In genomic region chr17:80179959-80180358, GRCm38 (mm10) we compare ENCODE assay signal across 8 mouse cellular contexts. TPM values are rescaled to one million over a fixed set of nuclear protein-coding genes. Genes with fewer than 3 reads are reported as not detected.
DNase-seq lines count a peak whose midpoint lies in the region; ATAC-seq and TF ChIP-seq lines count a peak whose summit lies in the region.

No protein-coding gene starts in this region.

- no peak overlapping the region for H3K4me2 ChIP-seq in embryonic facial prominence, embryonic 15.5 days (replicated peaks)
- no peak overlapping the region for H3K4me2 ChIP-seq in limb, embryonic 14.5 days (replicated peaks; ENCODE audit: low read depth, low read length, severe bottlenecking)
- H3K4me2 ChIP-seq in midbrain, postnatal 0 days (ENCODE audit: low read depth, low read length, poor library complexity, severe bottlenecking) = no peak overlapping the region

- H3K27ac ChIP-seq in bone marrow, adult 2 months (ENCODE audit: control insufficient read depth, insufficient read depth, low read depth, low read length, poor library complexity) = no peak overlapping the region
- H3K27ac ChIP-seq in embryonic facial prominence, embryonic 15.5 days (replicated peaks) = no peak overlapping the region
- H3K27ac ChIP-seq in heart, embryonic 10.5 days = no peak overlapping the region
- no peak overlapping the region for H3K27ac ChIP-seq in limb, embryonic 14.5 days (replicated peaks; ENCODE audit: low read depth, low read length)
- H3K27ac ChIP-seq in midbrain, postnatal 0 days (ENCODE audit: low read depth, low read length) = no peak overlapping the region

- no peaks in the 10 kb centered on the region for H3K9me3 ChIP-seq in embryonic facial prominence, embryonic 15.5 days (replicated peaks)
- H3K9me3 ChIP-seq in heart, embryonic 10.5 days = no peaks in the 10 kb centered on the region
- no peaks in the 10 kb centered on the region for H3K9me3 ChIP-seq in limb, embryonic 14.5 days (ENCODE audit: control insufficient read depth, low read length)
- no peaks in the 10 kb centered on the region for H3K9me3 ChIP-seq in midbrain, postnatal 0 days (ENCODE audit: low read length)

- peak; percentile 64 for ATAC-seq in embryonic facial prominence, embryonic 15.5 days (ENCODE audit: insufficient number of reproducible peaks, low FRiP score, low TSS enrichment, low read depth)
- peak; percentile 83 for ATAC-seq in limb, embryonic 14.5 days (ENCODE audit: low FRiP score, low read depth)
- ATAC-seq in midbrain, postnatal 0 days (ENCODE audit: low FRiP score) = peak; percentile 88

- no peaks in the 10 kb centered on the region for H3K36me3 ChIP-seq in embryonic facial prominence, embryonic 15.5 days
- H3K36me3 ChIP-seq in heart, embryonic 10.5 days = no peaks in the 10 kb centered on the region
- no peaks in the 10 kb centered on the region for H3K36me3 ChIP-seq in limb, embryonic 14.5 days (ENCODE audit: control insufficient read depth, insufficient read depth, low read length)
- no peaks in the 10 kb centered on the region for H3K36me3 ChIP-seq in midbrain, postnatal 0 days (ENCODE audit: insufficient read depth, low read length)

- no peak overlapping the region for H3K9ac ChIP-seq in embryonic facial prominence, embryonic 15.5 days
- H3K9ac ChIP-seq in limb, embryonic 14.5 days (ENCODE audit: low read depth, low read length, severe bottlenecking) = no peak overlapping the region
- no peak overlapping the region for H3K9ac ChIP-seq in midbrain, postnatal 0 days (replicated peaks; ENCODE audit: low read length, poor library complexity, severe bottlenecking)

- no peak for TF ChIP-seq POLR2A in bone marrow, adult 2 months (IDR thresholded peaks at IDR 0.05; ENCODE audit: borderline replicate concordance, control insufficient read depth, low read depth, low read length)
- TF ChIP-seq POLR2A in limb, embryonic 14.5 days (IDR thresholded peaks at IDR 0.05; ENCODE audit: borderline replicate concordance, extremely low read depth, insufficient read depth, insufficient read length) = no peak

- H3K27me3 ChIP-seq in embryonic facial prominence, embryonic 15.5 days = no peaks in the 10 kb centered on the region
- no peaks in the 10 kb centered on the region for H3K27me3 ChIP-seq in heart, embryonic 10.5 days (ENCODE audit: insufficient read depth, poor library complexity, severe bottlenecking)
- H3K27me3 ChIP-seq in limb, embryonic 14.5 days (ENCODE audit: control insufficient read depth, insufficient read depth, low read length) = no peaks in the 10 kb centered on the region
- no peaks in the 10 kb centered on the region for H3K27me3 ChIP-seq in midbrain, postnatal 0 days (ENCODE audit: insufficient read depth, low read length)

- no peaks in the 10 kb centered on the region; the same call in 1 of the 2 replicates for H3K4me1 ChIP-seq in bone marrow, adult 2 months (ENCODE audit: control insufficient read depth, insufficient read depth, low read length)
- H3K4me1 ChIP-seq in embryonic facial prominence, embryonic 15.5 days = no peaks in the 10 kb centered on the region
- H3K4me1 ChIP-seq in heart, embryonic 10.5 days = peaks cover 7% of the 10 kb centered on the region; the same call in 1 of the 2 replicates
- H3K4me1 ChIP-seq in limb, embryonic 14.5 days (ENCODE audit: control insufficient read depth, insufficient read depth, low read length) = no peaks in the 10 kb centered on the region
- H3K4me1 ChIP-seq in midbrain, postnatal 0 days (ENCODE audit: insufficient read depth, low read length) = no peaks in the 10 kb centered on the region

- H3K4me3 ChIP-seq in bone marrow, adult 2 months (replicated peaks; ENCODE audit: control insufficient read depth, low read depth, low read length) = no peak overlapping the region
- H3K4me3 ChIP-seq in embryonic facial prominence, embryonic 15.5 days (replicated peaks) = no peak overlapping the region
- no peak overlapping the region for H3K4me3 ChIP-seq in heart, embryonic 10.5 days
- H3K4me3 ChIP-seq in limb, embryonic 14.5 days (replicated peaks; ENCODE audit: low read length) = no peak overlapping the region
- no peak overlapping the region for H3K4me3 ChIP-seq in midbrain, postnatal 0 days (ENCODE audit: low read depth, low read length)

- DNase-seq in B cell, adult 2 months = peak; percentile 81 to 82
- DNase-seq in heart, embryonic 10.5 days (ENCODE audit: low spot score) = peak; percentile 84
- peak; percentile 71 for DNase-seq in kidney, adult 9 months
- peak; percentile 70 for DNase-seq in limb, embryonic 14.5 days (ENCODE audit: low spot score)
- DNase-seq in midbrain, postnatal 0 days (ENCODE audit: low spot score) = peak; percentile 84
- peak; percentile 22 to 62 for DNase-seq in spleen, postnatal 14 days (ENCODE audit: low spot score in 2 of 2)

- TF ChIP-seq CTCF in bone marrow, adult 2 months (IDR thresholded peaks at IDR 0.05; ENCODE audit: control insufficient read depth, insufficient read depth, low read length) = peak; percentile 98
- peak; percentile 92 for TF ChIP-seq CTCF in midbrain, postnatal 0 days (IDR thresholded peaks at IDR 0.05)

- 0% methylated on average over 6 of the region's 6 CpGs for WGBS in bone marrow, adult 2 months
- WGBS in embryonic facial prominence, embryonic 15.5 days = 1% methylated on average over 6 of the region's 6 CpGs
- WGBS in heart, embryonic 10.5 days = 2% methylated on average over 6 of the region's 6 CpGs
- 2% methylated on average over 6 of the region's 6 CpGs for WGBS in limb, embryonic 14.5 days
- 0% methylated on average over 6 of the region's 6 CpGs for WGBS in midbrain, postnatal 0 days

RNA-seq across cellular contexts. Expression of gene Srsf7, which starts 27.1 kb away (rescaled TPM):
- polyA plus RNA-seq in bone marrow, adult 2 months (2011; ENCODE audit: insufficient read depth, insufficient read length, low replicate concordance, missing spikeins) = 166 and 167 TPM in 2 replicates
- 476 and 487 TPM in 2 replicates for polyA plus RNA-seq in embryonic facial prominence, embryonic 15.5 days (2015; fragmentation: Nextera tagmentation; extraction: Ambion mirVana)
- 412 and 609 TPM in 2 replicates for polyA plus RNA-seq in heart, embryonic 10.5 days (2016; fragmentation: Nextera tagmentation; extraction: Ambion mirVana)
- 363 and 429 TPM in 2 replicates for polyA plus RNA-seq in limb, embryonic 14.5 days (2012; rRNA removed)
- polyA plus RNA-seq in limb, embryonic 14.5 days (2014; fragmentation: Nextera tagmentation; extraction: Ambion mirVana) = 577 and 588 TPM in 2 replicates
- total RNA-seq in midbrain, postnatal 0 days (2014; rRNA removed) = 150 and 173 TPM in 2 replicates
- polyA plus RNA-seq in midbrain, postnatal 0 days (2015; fragmentation: Nextera tagmentation; extraction: Ambion mirVana) = 199 and 224 TPM in 2 replicates

RNA-seq across cellular contexts. Expression of gene Ttc39d, which starts 27.3 kb away (rescaled TPM):
- polyA plus RNA-seq in bone marrow, adult 2 months (2011; ENCODE audit: insufficient read depth, insufficient read length, low replicate concordance, missing spikeins) = not detected in 2 replicates
- 0.34 and 0.52 TPM in 2 replicates for polyA plus RNA-seq in embryonic facial prominence, embryonic 15.5 days (2015; fragmentation: Nextera tagmentation; extraction: Ambion mirVana)
- polyA plus RNA-seq in heart, embryonic 10.5 days (2016; fragmentation: Nextera tagmentation; extraction: Ambion mirVana) = 0.11 TPM in 1 of 2 replicates, not detected in the other
- polyA plus RNA-seq in limb, embryonic 14.5 days (2012; rRNA removed) = 0.03 and 0.11 TPM in 2 replicates
- polyA plus RNA-seq in limb, embryonic 14.5 days (2014; fragmentation: Nextera tagmentation; extraction: Ambion mirVana) = not detected in 2 replicates
- 0.11 TPM in 1 of 2 replicates, not detected in the other for total RNA-seq in midbrain, postnatal 0 days (2014; rRNA removed)
- polyA plus RNA-seq in midbrain, postnatal 0 days (2015; fragmentation: Nextera tagmentation; extraction: Ambion mirVana) = 0.06 and 0.12 TPM in 2 replicates

RNA-seq across cellular contexts. Expression of gene Gemin6, which starts 44.3 kb away (rescaled TPM):
- polyA plus RNA-seq in bone marrow, adult 2 months (2011; ENCODE audit: insufficient read depth, insufficient read length, low replicate concordance, missing spikeins) = 7.8 and 10.4 TPM in 2 replicates
- polyA plus RNA-seq in embryonic facial prominence, embryonic 15.5 days (2015; fragmentation: Nextera tagmentation; extraction: Ambion mirVana) = 33.4 and 36.1 TPM in 2 replicates
- polyA plus RNA-seq in heart, embryonic 10.5 days (2016; fragmentation: Nextera tagmentation; extraction: Ambion mirVana) = 36.5 and 47.6 TPM in 2 replicates
- 10.8 and 16.7 TPM in 2 replicates for polyA plus RNA-seq in limb, embryonic 14.5 days (2012; rRNA removed)
- polyA plus RNA-seq in limb, embryonic 14.5 days (2014; fragmentation: Nextera tagmentation; extraction: Ambion mirVana) = 30.8 and 34.7 TPM in 2 replicates
- total RNA-seq in midbrain, postnatal 0 days (2014; rRNA removed) = 5.6 and 9.2 TPM in 2 replicates
- polyA plus RNA-seq in midbrain, postnatal 0 days (2015; fragmentation: Nextera tagmentation; extraction: Ambion mirVana) = 14.4 and 16.2 TPM in 2 replicates

RNA-seq across cellular contexts. Expression of gene Galm, which starts 52.7 kb away (rescaled TPM):
- 0.56 and 5.2 TPM in 2 replicates for polyA plus RNA-seq in bone marrow, adult 2 months (2011; ENCODE audit: insufficient read depth, insufficient read length, low replicate concordance, missing spikeins)
- 25.8 and 32.0 TPM in 2 replicates for polyA plus RNA-seq in embryonic facial prominence, embryonic 15.5 days (2015; fragmentation: Nextera tagmentation; extraction: Ambion mirVana)
- polyA plus RNA-seq in heart, embryonic 10.5 days (2016; fragmentation: Nextera tagmentation; extraction: Ambion mirVana) = 7.5 and 8.6 TPM in 2 replicates
- polyA plus RNA-seq in limb, embryonic 14.5 days (2012; rRNA removed) = 11.7 and 12.1 TPM in 2 replicates
- 13.7 and 13.8 TPM in 2 replicates for polyA plus RNA-seq in limb, embryonic 14.5 days (2014; fragmentation: Nextera tagmentation; extraction: Ambion mirVana)
- total RNA-seq in midbrain, postnatal 0 days (2014; rRNA removed) = 1.3 and 1.5 TPM in 2 replicates
- polyA plus RNA-seq in midbrain, postnatal 0 days (2015; fragmentation: Nextera tagmentation; extraction: Ambion mirVana) = 1.00 and 1.1 TPM in 2 replicates
